ENCODE assay signal across 8 mouse cellular contexts in genomic region chr5:19226866-19227243, GRCm38 (mm10). TPM values are rescaled to one million over a fixed set of nuclear protein-coding genes. Genes with fewer than 3 reads are reported as not detected.
DNase-seq lines count a peak whose midpoint lies in the region; ATAC-seq lines count a peak whose summit lies in the region.

Gene Magi2, plus strand, starts transcription at chr5:19227036.

- H3K4me2 ChIP-seq in stomach, embryonic 14.5 days (replicated peaks; ENCODE audit: low read depth, low read length) = peak within 1 kb of the TSS; percentile 97

- no peaks in the 10 kb centered on the region for H3K36me3 ChIP-seq in stomach, embryonic 14.5 days (ENCODE audit: control insufficient read depth, insufficient read depth, low read length)

- H3K27me3 ChIP-seq in stomach, embryonic 14.5 days (ENCODE audit: control insufficient read depth, insufficient read depth, low read length) = no peaks in the 10 kb centered on the region

- peak within 1 kb of the TSS; percentile 61 for H3K9ac ChIP-seq in stomach, embryonic 14.5 days (replicated peaks; ENCODE audit: low read depth, low read length)

- H3K4me3 ChIP-seq in stomach, embryonic 14.5 days (ENCODE audit: low read depth, low read length) = peak within 1 kb of the TSS; percentile 54

- no peak for DNase-seq in adrenal gland, postnatal 25 days
- DNase-seq in adrenal gland, adult 2 months = no peak
- peak; percentile 15 for DNase-seq in ovary, postnatal 10 days (ENCODE audit: low spot score)
- no peak for DNase-seq in ovary, postnatal 36 days (ENCODE audit: low spot score)
- no peak for DNase-seq in left cerebral cortex, postnatal 36 days (ENCODE audit: low spot score in 2 of 2)

- H3K27ac ChIP-seq in stomach, embryonic 14.5 days (ENCODE audit: low read length) = peak within 1 kb of the TSS; percentile 67

- WGBS in stomach, embryonic 14.5 days = 3% methylated on average over 16 of the region's 26 CpGs

- intact Hi-C loops in left cerebral cortex, postnatal 36 days (cut with DNase I) = no loop called here

- H3K9me3 ChIP-seq in stomach, embryonic 14.5 days (ENCODE audit: control insufficient read depth, low read depth, low read length) = no peaks in the 10 kb centered on the region

- no peaks in the 10 kb centered on the region for H3K4me1 ChIP-seq in stomach, embryonic 14.5 days (ENCODE audit: control insufficient read depth, insufficient read depth, low read length)

- ATAC-seq in stomach, embryonic 14.5 days (ENCODE audit: insufficient number of reproducible peaks, insufficient read depth, low FRiP score, low read depth) = no peak; the same call in 1 of the 2 replicates
- no peak for ATAC-seq in CD4-positive, CD25-positive, alpha-beta regulatory T cell, adult 4 months
- no peak; the same call in 1 of the 2 replicates for ATAC-seq in megakaryocyte progenitor cell, adult 5-6 weeks (replicated peaks; ENCODE audit: poor library complexity)

RNA-seq across cellular contexts. Expression of gene Magi2, which starts in this region (rescaled TPM):
- 10.4 and 12.1 TPM in 2 replicates for total RNA-seq in adrenal gland, postnatal 25 days (2021)
- 1 to 10 TPM; 6.7 to 7.3 TPM for total RNA-seq in adrenal gland, adult 2 months (2021)
- polyA plus RNA-seq in adrenal gland, adult 2 months (2012; rRNA removed) = 4.5 and 8.1 TPM in 2 replicates
- 100 to 1,000 TPM; 121 to 141 TPM for total RNA-seq in left cerebral cortex, postnatal 36 days (2021)
- polyA plus RNA-seq in stomach, embryonic 14.5 days (2014; fragmentation: Nextera tagmentation; extraction: Ambion mirVana) = 7.1 and 7.3 TPM in 2 replicates
- polyA plus RNA-seq in CD4-positive, CD25-positive, alpha-beta regulatory T cell, adult 4 months (2017; shearing (Covaris generic)) = under 1 TPM; 0.12 to 0.38 TPM
- total RNA-seq in megakaryocyte progenitor cell, adult 5-6 weeks (2015) = 0.22 and 0.91 TPM in 2 replicates
- 0.08 and 0.27 TPM in 2 replicates for total RNA-seq in megakaryocyte progenitor cell, adult 5-6 weeks (2017)
